Mouse (Mus musculus): ENCODE measurements around the gene St6galnac4. TPM values are rescaled to one million over a fixed set of nuclear protein-coding genes. Genes with fewer than 3 reads are reported as not detected.

Gene St6galnac4
- polyA plus RNA-seq, 1 experiment, result 18.7 TPM

DNA sequence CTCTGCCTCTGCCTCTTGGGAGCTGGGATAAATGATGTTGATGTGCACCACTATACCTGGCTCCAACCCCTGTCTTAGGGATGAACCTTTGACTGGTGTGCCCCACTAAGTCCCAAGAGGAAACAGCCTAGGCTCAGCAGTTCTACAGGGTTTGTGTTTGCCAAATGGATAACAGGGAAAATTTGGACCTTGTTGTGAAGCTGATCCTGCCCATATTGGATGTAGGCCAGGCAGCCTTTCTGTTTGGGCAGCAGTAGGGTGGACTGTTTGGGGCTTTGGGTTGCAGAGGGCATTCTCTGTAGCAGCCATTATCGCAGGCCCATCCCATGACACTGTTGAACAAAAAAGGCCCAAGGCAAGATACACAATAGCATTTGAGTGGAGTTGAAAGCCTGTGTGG is 39.9 kb upstream of the St6galnac4 start:
- TF ChIP-seq CTCF (IDR thresholded peaks at IDR 0.05; ENCODE audit: control insufficient read depth, insufficient read depth, low read length), result no peak
- TF ChIP-seq POLR2A (IDR thresholded peaks at IDR 0.05; ENCODE audit: borderline replicate concordance, control insufficient read depth, low read depth, low read length), result no peak
- H3K4me3 ChIP-seq (replicated peaks; ENCODE audit: control insufficient read depth, low read depth, low read length), result no peak overlapping the region
- H3K4me1 ChIP-seq (ENCODE audit: control insufficient read depth, insufficient read depth, low read length), result 0 out of 2 replicates have a peak, but pooled peaks cover 2% of the 10 kb centered on the region
- no peak overlapping the region for H3K27ac ChIP-seq (ENCODE audit: control insufficient read depth, insufficient read depth, low read depth, low read length, poor library complexity)
- 83% methylated on average over 1 of the region's 1 CpGs for WGBS

DNA sequence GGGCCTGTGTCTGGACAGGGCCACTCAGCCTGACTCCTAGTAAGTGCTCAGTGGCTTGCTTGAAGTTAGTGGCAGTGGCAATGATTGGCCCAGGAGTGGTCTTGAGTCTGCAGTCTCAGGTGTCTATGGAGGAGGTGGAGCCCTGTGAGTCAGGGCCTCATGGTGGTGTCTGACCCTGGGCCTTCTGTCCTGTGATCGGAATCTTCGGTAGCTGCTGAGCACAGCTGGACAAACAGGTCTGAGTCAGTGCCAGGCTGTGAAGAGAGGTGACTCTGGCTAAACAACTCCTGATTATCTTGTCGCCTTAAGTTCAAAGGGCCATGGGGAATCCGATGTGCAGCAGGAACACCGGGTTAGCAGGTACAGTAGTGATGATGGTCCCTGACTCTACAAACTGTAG is 39.5 kb upstream of the St6galnac4 start:
- 93% methylated on average over 5 of the region's 5 CpGs for WGBS
- TF ChIP-seq POLR2A (IDR thresholded peaks at IDR 0.05; ENCODE audit: borderline replicate concordance, control insufficient read depth, low read depth, low read length) (no peak), CTCF (IDR thresholded peaks at IDR 0.05; ENCODE audit: control insufficient read depth, insufficient read depth, low read length) (no peak)
- H3K27ac ChIP-seq (ENCODE audit: control insufficient read depth, insufficient read depth, low read depth, low read length, poor library complexity), result no peak overlapping the region

DNA sequence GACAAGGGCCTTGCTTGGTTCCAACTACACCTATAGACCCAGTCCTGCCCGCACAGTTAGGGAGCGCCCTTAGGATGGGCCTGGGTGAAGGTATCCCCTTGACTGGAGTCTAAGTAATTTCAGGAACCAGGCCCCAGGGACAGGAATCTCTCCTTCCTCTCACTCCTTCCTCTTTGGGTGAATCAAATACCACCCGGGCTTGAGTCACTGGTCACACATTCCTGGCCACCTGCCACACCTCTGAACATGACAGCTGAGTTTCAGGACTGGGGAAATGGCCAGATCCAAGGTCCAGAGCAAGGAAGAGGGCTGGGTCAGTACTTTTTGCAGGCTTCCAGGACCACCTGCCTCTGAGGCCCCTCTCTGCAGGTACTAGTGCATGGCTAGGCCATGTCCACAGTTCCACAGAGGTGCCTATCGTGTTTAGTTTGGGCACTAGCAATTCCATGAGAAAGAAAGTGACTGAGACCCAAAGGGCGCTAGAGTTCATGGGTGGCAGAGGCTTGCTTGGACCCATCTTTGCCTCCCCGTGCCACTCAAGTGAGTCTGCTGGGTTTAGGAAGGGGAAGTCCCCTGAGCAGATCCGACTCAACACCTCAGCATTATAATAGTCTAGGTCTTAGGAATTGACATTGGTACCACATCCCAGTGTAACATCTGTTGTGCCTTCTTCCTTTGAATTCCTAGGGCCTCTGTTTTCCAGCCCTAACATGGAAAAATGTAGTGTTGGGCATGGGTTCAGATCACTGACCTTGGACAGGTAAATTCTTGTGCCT is 38.7 kb upstream of the St6galnac4 start:
- Histone ChIP-seq H3K4me1 (ENCODE audit: control insufficient read depth, insufficient read depth, low read length) (peaks cover 3% of the 10 kb centered on the region; the same call in 1 of the 2 replicates), H3K4me3 (replicated peaks; ENCODE audit: control insufficient read depth, low read depth, low read length) (no peak overlapping the region), H3K27ac (ENCODE audit: control insufficient read depth, insufficient read depth, low read depth, low read length, poor library complexity) (no peak overlapping the region)
- TF ChIP-seq CTCF (IDR thresholded peaks at IDR 0.05; ENCODE audit: control insufficient read depth, insufficient read depth, low read length), result no peak
- no peak for TF ChIP-seq POLR2A (IDR thresholded peaks at IDR 0.05; ENCODE audit: borderline replicate concordance, control insufficient read depth, low read depth, low read length)
- WGBS, result 47% methylated on average over 7 of the region's 7 CpGs

More for the DNA sequence above, 39.5 kb upstream of the St6galnac4 start:
- Histone ChIP-seq H3K4me1 (ENCODE audit: control insufficient read depth, insufficient read depth, low read length) (0 out of 2 replicates have a peak, but pooled peaks cover 2% of the 10 kb centered on the region), H3K4me3 (replicated peaks; ENCODE audit: control insufficient read depth, low read depth, low read length) (no peak overlapping the region)

DNA sequence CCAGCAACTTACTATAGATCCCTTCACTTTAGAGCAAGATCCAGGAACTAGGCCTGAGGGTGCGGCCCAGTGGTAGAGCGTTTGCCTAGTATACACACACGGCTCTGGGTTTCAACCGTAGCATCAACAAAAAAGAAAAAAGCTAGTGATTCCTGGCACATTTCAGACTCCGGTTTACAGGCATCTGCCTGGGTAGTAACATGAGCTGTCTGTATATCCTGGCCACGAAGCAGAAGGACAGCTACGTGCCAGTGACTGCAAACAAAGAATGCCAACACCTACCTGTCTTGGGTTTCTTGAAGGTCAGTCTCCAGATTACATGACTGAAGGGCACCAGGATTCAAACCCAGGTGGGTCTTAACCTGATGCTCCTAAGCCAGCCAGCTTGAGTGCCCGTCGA is 37.7 kb upstream of the St6galnac4 start:
- no peak for TF ChIP-seq POLR2A (IDR thresholded peaks at IDR 0.05; ENCODE audit: borderline replicate concordance, control insufficient read depth, low read depth, low read length)
- no peak for TF ChIP-seq CTCF (IDR thresholded peaks at IDR 0.05; ENCODE audit: control insufficient read depth, insufficient read depth, low read length)
- WGBS, result 83% methylated on average over 9 of the region's 9 CpGs
- Histone ChIP-seq H3K4me3 (replicated peaks; ENCODE audit: control insufficient read depth, low read depth, low read length) (no peak overlapping the region), H3K27ac (ENCODE audit: control insufficient read depth, insufficient read depth, low read depth, low read length, poor library complexity) (no peak overlapping the region), H3K4me1 (ENCODE audit: control insufficient read depth, insufficient read depth, low read length) (peaks cover 5% of the 10 kb centered on the region)

DNA sequence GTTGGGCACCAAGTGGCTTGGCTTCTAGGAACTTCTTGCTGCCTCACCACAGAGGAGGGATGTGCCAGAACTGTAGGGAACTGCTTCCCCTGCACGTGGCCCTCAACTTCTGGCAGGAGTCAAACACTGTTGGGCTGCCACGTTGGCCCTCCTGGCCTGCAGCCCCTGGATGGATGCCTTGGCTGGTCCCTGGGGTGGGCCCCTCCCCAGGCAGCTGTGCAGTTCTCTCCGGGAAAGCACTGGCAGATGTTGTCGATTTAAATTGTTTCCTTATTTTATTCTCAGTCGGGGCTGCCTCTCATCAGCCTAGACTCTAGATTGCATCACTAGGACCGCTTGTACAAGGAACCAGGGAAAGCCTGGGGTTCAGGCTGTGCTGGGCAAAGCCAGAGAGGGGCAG is 37.1 kb upstream of the St6galnac4 start:
- Histone ChIP-seq H3K27ac (ENCODE audit: control insufficient read depth, insufficient read depth, low read depth, low read length, poor library complexity) (no peak overlapping the region), H3K4me1 (ENCODE audit: control insufficient read depth, insufficient read depth, low read length) (peaks cover 7% of the 10 kb centered on the region), H3K4me3 (replicated peaks; ENCODE audit: control insufficient read depth, low read depth, low read length) (no peak overlapping the region)
- WGBS, result 8% methylated on average over 6 of the region's 6 CpGs
- TF ChIP-seq POLR2A (IDR thresholded peaks at IDR 0.05; ENCODE audit: borderline replicate concordance, control insufficient read depth, low read depth, low read length), result no peak
- TF ChIP-seq CTCF (IDR thresholded peaks at IDR 0.05; ENCODE audit: control insufficient read depth, insufficient read depth, low read length), result no peak

DNA sequence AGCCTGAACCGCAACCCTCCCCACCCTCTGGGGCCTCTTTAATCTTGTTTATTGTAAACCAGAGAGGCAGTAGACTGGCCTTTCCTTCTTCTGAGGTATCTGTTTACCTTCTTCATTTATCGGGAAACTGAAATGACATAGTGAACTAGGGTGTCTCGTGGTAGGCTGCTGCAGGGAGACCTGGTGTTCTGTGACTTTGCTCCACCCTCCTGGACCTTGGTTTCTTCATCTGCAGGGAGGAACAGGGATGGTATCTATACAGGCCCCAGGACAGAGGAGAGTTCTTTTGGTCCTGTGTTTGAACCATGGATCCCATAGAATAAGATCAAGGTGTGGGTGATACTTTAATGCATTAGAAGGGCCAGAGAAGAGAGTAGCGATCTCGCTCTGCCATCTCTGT is 35.7 kb upstream of the St6galnac4 start:
- H3K4me3 ChIP-seq (replicated peaks; ENCODE audit: control insufficient read depth, low read depth, low read length), result no peak overlapping the region
- H3K27ac ChIP-seq (ENCODE audit: control insufficient read depth, insufficient read depth, low read depth, low read length, poor library complexity), result no peak overlapping the region
- WGBS, result 83% methylated on average over 5 of the region's 5 CpGs
- peaks cover 7% of the 10 kb centered on the region for H3K4me1 ChIP-seq (ENCODE audit: control insufficient read depth, insufficient read depth, low read length)
- TF ChIP-seq POLR2A (IDR thresholded peaks at IDR 0.05; ENCODE audit: borderline replicate concordance, control insufficient read depth, low read depth, low read length) (no peak), CTCF (IDR thresholded peaks at IDR 0.05; ENCODE audit: control insufficient read depth, insufficient read depth, low read length) (no peak)

DNA sequence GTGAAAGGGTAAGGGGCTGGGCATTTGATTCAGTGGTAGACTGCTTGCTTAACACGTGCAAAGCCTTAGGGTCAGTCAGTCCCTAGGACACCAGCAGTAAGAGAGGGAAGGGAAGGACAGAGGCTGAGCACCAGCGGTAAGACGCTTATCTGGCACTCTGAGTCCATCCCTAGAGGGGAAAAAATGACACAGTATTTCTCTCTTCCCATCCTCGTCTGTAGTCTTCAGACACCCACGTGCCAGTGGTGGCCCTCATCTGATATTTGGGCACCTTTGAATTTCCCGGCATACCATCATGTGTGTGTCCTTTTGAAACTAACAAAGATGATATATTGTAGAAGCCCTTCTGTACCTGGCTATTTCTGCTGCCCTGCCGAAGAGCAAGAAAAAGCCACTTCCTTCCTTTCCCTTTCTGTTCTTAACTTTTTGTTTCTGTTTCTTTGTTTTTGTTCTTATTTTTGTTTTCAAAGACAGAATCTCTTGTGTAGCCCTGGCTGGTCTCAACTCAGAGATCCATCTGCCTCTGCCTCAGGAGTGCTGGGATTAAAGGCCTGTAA is 33.2 kb upstream of the St6galnac4 start:
- WGBS, result 6% methylated on average over 7 of the region's 7 CpGs
- peak overlapping the region; percentile 64; the same call in 1 of the 2 replicates for H3K27ac ChIP-seq (ENCODE audit: control insufficient read depth, insufficient read depth, low read depth, low read length, poor library complexity)
- TF ChIP-seq CTCF (IDR thresholded peaks at IDR 0.05; ENCODE audit: control insufficient read depth, insufficient read depth, low read length) (no peak), POLR2A (IDR thresholded peaks at IDR 0.05; ENCODE audit: borderline replicate concordance, control insufficient read depth, low read depth, low read length) (no peak)
- no peak overlapping the region for H3K4me3 ChIP-seq (replicated peaks; ENCODE audit: control insufficient read depth, low read depth, low read length)
- H3K4me1 ChIP-seq (ENCODE audit: control insufficient read depth, insufficient read depth, low read length), result peaks cover 5% of the 10 kb centered on the region

DNA sequence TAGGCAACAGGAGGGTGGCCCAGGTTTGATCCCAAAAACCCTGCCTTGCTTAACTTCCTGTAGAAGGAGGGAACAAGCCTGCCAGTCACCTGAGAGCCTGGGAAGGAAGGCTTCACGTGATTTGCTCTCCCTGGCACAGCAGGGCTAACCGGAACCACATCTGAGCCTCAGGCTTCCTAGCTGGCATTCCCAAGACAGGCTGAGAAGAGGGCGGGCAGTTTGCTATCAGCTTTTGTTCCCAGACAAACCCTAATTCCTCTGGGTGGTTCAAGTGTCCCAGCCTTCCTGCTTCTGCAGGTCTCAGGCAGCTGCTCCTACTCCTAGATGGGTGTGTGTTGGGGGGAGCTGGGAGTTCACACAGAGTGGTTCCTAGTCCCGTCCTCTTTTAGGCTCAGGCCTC is 31.4 kb upstream of the St6galnac4 start:
- H3K27ac ChIP-seq (ENCODE audit: control insufficient read depth, insufficient read depth, low read depth, low read length, poor library complexity), result no peak overlapping the region
- TF ChIP-seq POLR2A (IDR thresholded peaks at IDR 0.05; ENCODE audit: borderline replicate concordance, control insufficient read depth, low read depth, low read length) (no peak), CTCF (IDR thresholded peaks at IDR 0.05; ENCODE audit: control insufficient read depth, insufficient read depth, low read length) (no peak)
- WGBS, result 55% methylated on average over 4 of the region's 4 CpGs
- H3K4me3 ChIP-seq (replicated peaks; ENCODE audit: control insufficient read depth, low read depth, low read length), result no peak overlapping the region
- H3K4me1 ChIP-seq (ENCODE audit: control insufficient read depth, insufficient read depth, low read length), result peaks cover 5% of the 10 kb centered on the region
